Mouse (Mus musculus): Measurements from ENCODE around the gene Hdac4. TPM values are rescaled to one million over a fixed set of nuclear protein-coding genes. Genes with fewer than 3 reads are reported as not detected.
A peak's percentile ranks its signal among the peaks of the same experiment; 100 is the strongest.

Gene Hdac4
- polyA plus RNA-seq (2016; fragmentation: Nextera tagmentation; extraction: Ambion mirVana): 9.7 and 14.2 TPM in 2 replicates

- 0 out of 2 replicates have a peak, but pooled peaks cover 4% of the 10 kb centered on the region for H3K4me1 ChIP-seq
- no peak for DNase-seq (ENCODE audit: low spot score)
- H3K27me3 ChIP-seq (ENCODE audit: insufficient read depth, poor library complexity, severe bottlenecking): no peaks in the 10 kb centered on the region
- H3K27ac ChIP-seq: no peak within 1 kb of the TSS
- H3K36me3 ChIP-seq: no peaks in the 10 kb centered on the region
- no peak within 1 kb of the TSS for H3K4me3 ChIP-seq
- no peaks in the 10 kb centered on the region for H3K9me3 ChIP-seq
- 76% methylated on average over 13 of the region's 13 CpGs for WGBS
Observed at GRCm38 (mm10) chr1:92195360-92196149, at the start of gene Hdac4. Gene Hdac4 (minus strand): TSS chr1:92195699.

- Histone ChIP-seq H3K4me3 (no peak overlapping the region), H3K27ac (no peak overlapping the region), H3K36me3 (no peaks in the 10 kb centered on the region), H3K9me3 (no peaks in the 10 kb centered on the region), H3K4me1 (peaks cover 8% of the 10 kb centered on the region; the same call in 1 of the 2 replicates), H3K27me3 (ENCODE audit: insufficient read depth, poor library complexity, severe bottlenecking) (no peaks in the 10 kb centered on the region)
- DNase-seq (ENCODE audit: low spot score): no peak
- WGBS: 87% methylated on average over 8 of the region's 8 CpGs
Observed at GRCm38 (mm10) chr1:92243549-92243948, 48.0 kb upstream of the Hdac4 start.

- DNase-seq (ENCODE audit: low spot score): no peak
- H3K4me1 ChIP-seq: no peaks in the 10 kb centered on the region
- no peaks in the 10 kb centered on the region for H3K27me3 ChIP-seq (ENCODE audit: insufficient read depth, poor library complexity, severe bottlenecking)
- H3K27ac ChIP-seq: no peak overlapping the region
- no peaks in the 10 kb centered on the region for H3K36me3 ChIP-seq
- H3K9me3 ChIP-seq: no peaks in the 10 kb centered on the region
- 89% methylated on average over 4 of the region's 4 CpGs for WGBS
- no peak overlapping the region for H3K4me3 ChIP-seq
Observed at GRCm38 (mm10) chr1:92240072-92240471, 44.6 kb upstream of the Hdac4 start.

- 82% methylated on average over 4 of the region's 4 CpGs for WGBS
- Histone ChIP-seq H3K27me3 (ENCODE audit: insufficient read depth, poor library complexity, severe bottlenecking) (no peaks in the 10 kb centered on the region), H3K4me1 (no peaks in the 10 kb centered on the region), H3K27ac (no peak overlapping the region), H3K4me3 (no peak overlapping the region), H3K9me3 (no peaks in the 10 kb centered on the region), H3K36me3 (no peaks in the 10 kb centered on the region)
- no peak for DNase-seq (ENCODE audit: low spot score)
Observed at GRCm38 (mm10) chr1:92235600-92235999, 40.1 kb upstream of the Hdac4 start.

- Histone ChIP-seq H3K27me3 (ENCODE audit: insufficient read depth, poor library complexity, severe bottlenecking) (peaks cover 4% of the 10 kb centered on the region), H3K36me3 (no peaks in the 10 kb centered on the region), H3K9me3 (no peaks in the 10 kb centered on the region), H3K4me3 (no peak overlapping the region), H3K4me1 (0 out of 2 replicates have a peak, but pooled peaks cover 4% of the 10 kb centered on the region), H3K27ac (no peak overlapping the region)
- 79% methylated on average over 2 of the region's 2 CpGs for WGBS
- no peak for DNase-seq (ENCODE audit: low spot score)
Observed at GRCm38 (mm10) chr1:92225297-92225696, 29.8 kb upstream of the Hdac4 start.

GRCm38 (mm10) chr1:92223956-92224891, 28.7 kb upstream of the Hdac4 start:
- Histone ChIP-seq H3K9me3 (no peaks in the 10 kb centered on the region), H3K4me1 (0 out of 2 replicates have a peak, but pooled peaks cover 4% of the 10 kb centered on the region), H3K36me3 (no peaks in the 10 kb centered on the region), H3K27ac (no peak overlapping the region; the same call in 1 of the 2 replicates), H3K4me3 (no peak overlapping the region), H3K27me3 (ENCODE audit: insufficient read depth, poor library complexity, severe bottlenecking) (peaks cover 4% of the 10 kb centered on the region; the same call in 1 of the 2 replicates)
- no peak for DNase-seq (ENCODE audit: low spot score)
- WGBS: 57% methylated on average over 17 of the region's 17 CpGs

- Histone ChIP-seq H3K4me3 (no peak overlapping the region), H3K36me3 (no peaks in the 10 kb centered on the region), H3K27ac (no peak overlapping the region), H3K4me1 (peaks cover 20% of the 10 kb centered on the region), H3K9me3 (no peaks in the 10 kb centered on the region), H3K27me3 (ENCODE audit: insufficient read depth, poor library complexity, severe bottlenecking) (no peaks in the 10 kb centered on the region)
- WGBS: 86% methylated on average over 11 of the region's 11 CpGs
- no peak for DNase-seq (ENCODE audit: low spot score)
Observed at GRCm38 (mm10) chr1:92216710-92217109, 21.2 kb upstream of the Hdac4 start.

- H3K36me3 ChIP-seq: no peaks in the 10 kb centered on the region
- DNase-seq (ENCODE audit: low spot score): no peak
- no peak overlapping the region for H3K4me3 ChIP-seq
- WGBS: 69% methylated on average over 11 of the region's 11 CpGs
- H3K4me1 ChIP-seq: peaks cover 20% of the 10 kb centered on the region
- H3K27ac ChIP-seq: no peak overlapping the region
- no peaks in the 10 kb centered on the region for H3K27me3 ChIP-seq (ENCODE audit: insufficient read depth, poor library complexity, severe bottlenecking)
- no peaks in the 10 kb centered on the region for H3K9me3 ChIP-seq
Observed at GRCm38 (mm10) chr1:92215996-92216630, 20.6 kb upstream of the Hdac4 start.

- no peak overlapping the region for H3K4me3 ChIP-seq
- H3K9me3 ChIP-seq: no peaks in the 10 kb centered on the region
- H3K36me3 ChIP-seq: no peaks in the 10 kb centered on the region
- DNase-seq (ENCODE audit: low spot score): no peak
- no peaks in the 10 kb centered on the region for H3K27me3 ChIP-seq (ENCODE audit: insufficient read depth, poor library complexity, severe bottlenecking)
- peaks cover 23% of the 10 kb centered on the region for H3K4me1 ChIP-seq
- H3K27ac ChIP-seq: no peak overlapping the region
- 83% methylated on average over 8 of the region's 8 CpGs for WGBS
Observed at GRCm38 (mm10) chr1:92215131-92215638, 19.7 kb upstream of the Hdac4 start.

GRCm38 (mm10) chr1:92212003-92212750, 16.7 kb upstream of the Hdac4 start:
- WGBS: 33% methylated on average over 13 of the region's 13 CpGs
- no peaks in the 10 kb centered on the region for H3K9me3 ChIP-seq
- peaks cover 23% of the 10 kb centered on the region for H3K4me1 ChIP-seq
- DNase-seq (ENCODE audit: low spot score): no peak
- no peaks in the 10 kb centered on the region for H3K36me3 ChIP-seq
- no peaks in the 10 kb centered on the region for H3K27me3 ChIP-seq (ENCODE audit: insufficient read depth, poor library complexity, severe bottlenecking)
- peak overlapping the region; percentile 37 for H3K27ac ChIP-seq
- no peak overlapping the region for H3K4me3 ChIP-seq

- Histone ChIP-seq H3K27ac (no peak overlapping the region), H3K4me3 (no peak overlapping the region), H3K4me1 (no peaks in the 10 kb centered on the region), H3K27me3 (ENCODE audit: insufficient read depth, poor library complexity, severe bottlenecking) (no peaks in the 10 kb centered on the region), H3K36me3 (no peaks in the 10 kb centered on the region), H3K9me3 (no peaks in the 10 kb centered on the region)
- no peak for DNase-seq (ENCODE audit: low spot score)
- WGBS: 77% methylated on average over 17 of the region's 17 CpGs
Observed at GRCm38 (mm10) chr1:92202639-92203352, 7.3 kb upstream of the Hdac4 start.

Data from heart, embryonic 10.5 days (tissue).